Mouse (Mus musculus) MEL (cell line): Measurements from ENCODE around the gene Pigp. TPM values are rescaled to one million over a fixed set of nuclear protein-coding genes. Genes with fewer than 3 reads are reported as not detected.

Experiments used
- DNase-seq: peaks from one replicate; pipeline ENCODE4 v3.0.0; 2011; ENCODE audit warnings: low read depth, low spot score
- H3K27ac ChIP-seq: 2 replicates; pipeline ENCODE4 v1.5.1; 2012; ENCODE audit warnings: low read depth, mild to moderate bottlenecking, control low read depth, low read length, moderate library complexity; ENCODE audit not compliant: control insufficient read depth
- H3K27me3 ChIP-seq, 2 experiments: fragments of 150-350 bp in 1 of 2; sonication (generic) in 1 of 2; 2 replicates each; pipeline ENCODE4 v1.6.1; 2012; ENCODE audit warnings: low read length in 2 of 2, mild to moderate bottlenecking in 2 of 2, improper control_type of control experiment in 1 of 2, moderate library complexity in 1 of 2; ENCODE audit not compliant: insufficient read depth in 2 of 2, control insufficient read depth in 1 of 2
- H3K36me3 ChIP-seq, 2 experiments: 2 replicates each; pipeline ENCODE4 v1.6.1; 2012 to 2014; ENCODE audit warnings: low read length in 2 of 2, improper control_type of control experiment in 1 of 2, inconsistent platforms in 1 of 2, mild to moderate bottlenecking in 1 of 2; ENCODE audit not compliant: insufficient read depth in 2 of 2, control insufficient read depth in 1 of 2
- H3K4me1 ChIP-seq, 2 experiments: fragments of 150-350 bp in 1 of 2; sonication (generic) in 1 of 2; 2 replicates each; pipeline ENCODE4 v1.6.1; 2012; ENCODE audit warnings: low read length in 2 of 2, improper control_type of control experiment in 1 of 2, mild to moderate bottlenecking in 1 of 2; ENCODE audit not compliant: insufficient read depth in 2 of 2, control insufficient read depth in 1 of 2
- H3K4me3 ChIP-seq, 2 experiments: fragments of 150-350 bp in 1 of 2; sonication (generic) in 1 of 2; 2 replicates each; pipeline ENCODE4 v1.5.1; 2012; ENCODE audit warnings: low read depth in 2 of 2, low read length in 2 of 2, mild to moderate bottlenecking in 2 of 2, moderate library complexity in 2 of 2, control low read depth in 1 of 2, improper control_type of control experiment in 1 of 2; ENCODE audit not compliant: control insufficient read depth in 1 of 2, insufficient read depth in 1 of 2
- H3K79me2 ChIP-seq: 2 replicates; pipeline ENCODE4 v1.6.1; 2012; ENCODE audit warnings: mild to moderate bottlenecking, low read length, moderate library complexity; ENCODE audit not compliant: control insufficient read depth, poor library complexity, insufficient read depth
- H3K9ac ChIP-seq: 2 replicates; pipeline ENCODE4 v1.6.1; 2012; ENCODE audit warnings: low read depth, mild to moderate bottlenecking, control low read depth, low read length, moderate library complexity; ENCODE audit not compliant: control insufficient read depth, poor library complexity, severe bottlenecking
- H3K9me3 ChIP-seq: fragments of 150-350 bp; sonication (generic); replicated peaks from 2 replicates; pipeline ENCODE4 v1.6.1; 2012; ENCODE audit warnings: mild to moderate bottlenecking, low read length, improper control_type of control experiment, moderate library complexity; ENCODE audit not compliant: insufficient read depth
- CHD1 ChIP-seq: IDR thresholded peaks from 2 replicates; pipeline ENCODE4 v1.6.1; 2012; ENCODE audit warnings: low read depth, mild to moderate bottlenecking, inconsistent platforms, low read length, improper control_type of control experiment
- CHD2 ChIP-seq: IDR thresholded peaks from 2 replicates; pipeline ENCODE4 v1.6.1; 2011; ENCODE audit warnings: low read length, improper control_type of control experiment
- CTCF ChIP-seq, 3 experiments: IDR thresholded peaks in 2 of 3; conservative IDR thresholded peaks in 1 of 3; 2 replicates each; pipeline ENCODE4 v1.5.1; 2011 to 2012; ENCODE audit warnings: low read length in 3 of 3, low read depth in 2 of 3, mild to moderate bottlenecking in 2 of 3, improper control_type of control experiment in 1 of 3, inconsistent platforms in 1 of 3, mixed read lengths in 1 of 3, moderate library complexity in 1 of 3; ENCODE audit not compliant: control insufficient read depth in 1 of 3, insufficient read depth in 1 of 3, poor library complexity in 1 of 3, severe bottlenecking in 1 of 3
- GABPA ChIP-seq: IDR thresholded peaks from 2 replicates; pipeline ENCODE4 v1.6.1; 2012; ENCODE audit warnings: low read depth, mild to moderate bottlenecking, inconsistent platforms, low read length, improper control_type of control experiment, moderate library complexity
- GATA1 ChIP-seq: IDR thresholded peaks from 2 replicates; pipeline ENCODE4 v1.6.1; 2011; ENCODE audit warnings: low read depth, low read length, improper control_type of control experiment
- HCFC1 ChIP-seq: IDR thresholded peaks from 2 replicates; pipeline ENCODE4 v1.6.1; 2012; ENCODE audit warnings: low read depth, mild to moderate bottlenecking, inconsistent platforms, low read length, improper control_type of control experiment, moderate library complexity
- MAX ChIP-seq: IDR thresholded peaks from 2 replicates; pipeline ENCODE4 v1.6.1; 2011; ENCODE audit warnings: low read length, improper control_type of control experiment
- MEF2A ChIP-seq: IDR thresholded peaks from 2 replicates; pipeline ENCODE4 v1.6.1; 2014; ENCODE audit warnings: low read depth, mild to moderate bottlenecking, inconsistent platforms, low read length, improper control_type of control experiment; ENCODE audit not compliant: poor library complexity, insufficient replicate concordance, severe bottlenecking; ENCODE audit errors: extremely low read depth
- MXI1 ChIP-seq: IDR thresholded peaks from 2 replicates; pipeline ENCODE4 v1.6.1; 2011; ENCODE audit warnings: mild to moderate bottlenecking, low read depth, low read length, improper control_type of control experiment
- MYC ChIP-seq: IDR thresholded peaks from 2 replicates; pipeline ENCODE4 v1.6.1; 2011; ENCODE audit warnings: low read depth, mild to moderate bottlenecking, low read length, improper control_type of control experiment, moderate library complexity
- NELFE ChIP-seq: IDR thresholded peaks from 2 replicates; pipeline ENCODE4 v1.6.1; 2011; ENCODE audit warnings: low read depth, low read length, improper control_type of control experiment
- NRF1 ChIP-seq: IDR thresholded peaks from 2 replicates; pipeline ENCODE4 v1.6.1; 2014; ENCODE audit warnings: low read depth, mild to moderate bottlenecking, inconsistent platforms, low read length, improper control_type of control experiment, moderate library complexity; ENCODE audit not compliant: poor library complexity, insufficient read depth, severe bottlenecking
- POLR2A ChIP-seq, 2 experiments: IDR thresholded peaks; 2 replicates each; pipeline ENCODE4 v1.6.1; 2011 to 2012; ENCODE audit warnings: low read length in 2 of 2, mild to moderate bottlenecking in 2 of 2, control low read depth in 1 of 2, improper control_type of control experiment in 1 of 2, low read depth in 1 of 2, moderate library complexity in 1 of 2; ENCODE audit not compliant: control insufficient read depth in 1 of 2, insufficient read depth in 1 of 2, poor library complexity in 1 of 2
- RAD21 ChIP-seq: IDR thresholded peaks from 2 replicates; pipeline ENCODE4 v1.6.1; 2011; ENCODE audit warnings: mild to moderate bottlenecking, low read depth, low read length, improper control_type of control experiment
- RCOR1 ChIP-seq: IDR thresholded peaks from 2 replicates; pipeline ENCODE4 v1.6.1; 2012; ENCODE audit warnings: low read depth, mild to moderate bottlenecking, inconsistent platforms, low read length, improper control_type of control experiment
- SIN3A ChIP-seq: IDR thresholded peaks from 2 replicates; pipeline ENCODE4 v1.6.1; 2012; ENCODE audit warnings: low read length, improper control_type of control experiment, inconsistent platforms
- TAL1 ChIP-seq: IDR thresholded peaks from 2 replicates; pipeline ENCODE4 v1.6.1; 2012; ENCODE audit warnings: mild to moderate bottlenecking, inconsistent platforms, low read length, moderate library complexity, mixed read lengths
- TCF12 ChIP-seq: IDR thresholded peaks from 2 replicates; pipeline ENCODE4 v1.6.1; 2014; ENCODE audit warnings: low read depth, mild to moderate bottlenecking, inconsistent platforms, low read length, improper control_type of control experiment, moderate library complexity
- UBTF ChIP-seq: IDR thresholded peaks from 2 replicates; pipeline ENCODE4 v1.6.1; 2012; ENCODE audit warnings: low read depth, mild to moderate bottlenecking, inconsistent platforms, low read length, improper control_type of control experiment, moderate library complexity, borderline replicate concordance; ENCODE audit not compliant: insufficient read depth
- USF1 ChIP-seq: IDR thresholded peaks from 2 replicates; pipeline ENCODE4 v1.6.1; 2014; ENCODE audit warnings: low read depth, mild to moderate bottlenecking, inconsistent platforms, low read length, improper control_type of control experiment, moderate library complexity
- ZNF384 ChIP-seq: IDR thresholded peaks from 2 replicates; pipeline ENCODE4 v1.6.1; 2012; ENCODE audit warnings: low read depth, mild to moderate bottlenecking, inconsistent platforms, low read length, improper control_type of control experiment
- polyA plus RNA-seq, 2 experiments: library from polyadenylated mRNA; stranded (reverse) in 1 of 2; unstranded in 1 of 2; fragments of >175 nt in 1 of 2; fragments of >200 nt in 1 of 2; gene quantifications; 2 replicates each; pipeline versions ENCODE4 v1.2.1 to v1.2.4; 2012; ENCODE audit warnings: low replicate concordance in 2 of 2, low read depth in 1 of 2; ENCODE audit not compliant: insufficient read length in 2 of 2, insufficient read depth in 1 of 2, missing spikeins in 1 of 2
- total RNA-seq: library from RNA; depleted of rRNA; stranded (reverse); fragments of 300-350 nt; gene quantifications from 2 replicates; pipeline ENCODE4 v1.2.3, GENCODE M21; 2012

Pigp gene
- total and polyA plus RNA-seq, 3 experiments: 27.1 to 47.3 TPM; not detected in 1

GRCm38 (mm10) chr16:94311931-94312330 lies 59.7 kb downstream of the Pigp start:
- peak overlapping the region; percentile 88 for H3K9ac ChIP-seq
- DNase-seq: no peak
- H3K27ac ChIP-seq: no peak overlapping the region
- H3K36me3 ChIP-seq: peaks cover 0 to 15% of the 10 kb centered on the region in 2 experiments; a peak in 2 of 4 replicates
- H3K79me2 ChIP-seq: peaks cover 1% of the 10 kb centered on the region; the same call in 1 of the 2 replicates
- TF ChIP-seq NELFE (no peak), CHD1 (no peak), UBTF (no peak), GABPA (no peak)
- H3K4me1 ChIP-seq: peaks cover 11 to 13% of the 10 kb centered on the region in 2 experiments
- peak overlapping the region in 1 of 2 experiments; percentile 78; a peak in 2 of 4 replicates for H3K4me3 ChIP-seq
- H3K27me3 ChIP-seq: no peaks in the 10 kb centered on the region
- no peaks in the 10 kb centered on the region for H3K9me3 ChIP-seq

- no peak for DNase-seq
- Histone ChIP-seq H3K27me3 (no peaks in the 10 kb centered on the region), H3K4me1 (peaks cover 9 to 13% of the 10 kb centered on the region in 2 experiments), H3K36me3 (peaks cover 0 to 15% of the 10 kb centered on the region in 2 experiments; a peak in 2 of 4 replicates), H3K9me3 (no peaks in the 10 kb centered on the region), H3K79me2 (peaks cover 1% of the 10 kb centered on the region; the same call in 1 of the 2 replicates), H3K27ac (no peak overlapping the region), H3K9ac (no peak overlapping the region; the same call in 1 of the 2 replicates), H3K4me3 (no peak overlapping the region; a peak in 1 of 4 replicates)
- no peak for TF ChIP-seq MXI1
- TF ChIP-seq RAD21: no peak
- TF ChIP-seq HCFC1: no peak
- no peak for TF ChIP-seq MAX
Measured at GRCm38 (mm10) chr16:94311416-94311815, 60.2 kb downstream of the Pigp start.

GRCm38 (mm10) chr16:94309025-94309424 lies 62.6 kb downstream of the Pigp start:
- no peak overlapping the region for H3K4me3 ChIP-seq
- no peaks in the 10 kb centered on the region for H3K27me3 ChIP-seq
- TF ChIP-seq POLR2A (IDR thresholded peaks at IDR 0.05; ENCODE audit: control insufficient read depth in 1 of 2, insufficient read depth in 1 of 2, low read depth in 1 of 2, low read length in 2 of 2, poor library complexity in 1 of 2) (no peak), TCF12 (no peak), MXI1 (no peak), GABPA (no peak), ZNF384 (no peak), RCOR1 (no peak), MAX (no peak), CHD2 (no peak), GATA1 (no peak), CTCF (IDR thresholded peaks at IDR 0.05 in 2 of 3, conservative IDR thresholded peaks at IDR 0.05 in 1 of 3; ENCODE audit: control insufficient read depth in 1 of 3, insufficient read depth in 1 of 3, low read depth in 2 of 3, low read length in 3 of 3, poor library complexity in 1 of 3, severe bottlenecking in 1 of 3) (no peak), USF1 (no peak), TAL1 (no peak), SIN3A (no peak), NELFE (no peak), MYC (no peak), MEF2A (no peak), NRF1 (no peak)
- DNase-seq: no peak
- H3K79me2 ChIP-seq: peaks cover 1% of the 10 kb centered on the region; the same call in 1 of the 2 replicates
- H3K27ac ChIP-seq: no peak overlapping the region
- no peaks in the 10 kb centered on the region for H3K9me3 ChIP-seq
- no peak overlapping the region for H3K9ac ChIP-seq
- H3K36me3 ChIP-seq: peaks cover 0 to 10% of the 10 kb centered on the region in 2 experiments; a peak in 2 of 4 replicates
- H3K4me1 ChIP-seq: peaks cover 4 to 7% of the 10 kb centered on the region in 2 experiments; a peak in 2 of 4 replicates
